Mouse (Mus musculus) kidney, adult 2 months (tissue): ENCODE measurements at regions not wholly inside any gene's neighbourhood (a gene's known extent, or its start where the extent isn't known, plus 50 kb on each side); places are given as distances from the start of the nearest gene placed in this dataset.

Experiments used
- CTCF ChIP-seq: fragments of 200-500 bp; conservative IDR thresholded peaks from 2 replicates; pipeline ENCODE4 v1.5.1; 2011; ENCODE audit warnings: low read depth, mild to moderate bottlenecking, control low read depth, low read length, moderate library complexity, mixed read lengths; ENCODE audit not compliant: insufficient read depth, insufficient read length
- POLR2A ChIP-seq: fragments of 200-500 bp; IDR thresholded peaks from one replicate; pipeline ENCODE4 v1.6.1; 2011; ENCODE audit warnings: low read depth, low read length, control low read depth

DNA sequence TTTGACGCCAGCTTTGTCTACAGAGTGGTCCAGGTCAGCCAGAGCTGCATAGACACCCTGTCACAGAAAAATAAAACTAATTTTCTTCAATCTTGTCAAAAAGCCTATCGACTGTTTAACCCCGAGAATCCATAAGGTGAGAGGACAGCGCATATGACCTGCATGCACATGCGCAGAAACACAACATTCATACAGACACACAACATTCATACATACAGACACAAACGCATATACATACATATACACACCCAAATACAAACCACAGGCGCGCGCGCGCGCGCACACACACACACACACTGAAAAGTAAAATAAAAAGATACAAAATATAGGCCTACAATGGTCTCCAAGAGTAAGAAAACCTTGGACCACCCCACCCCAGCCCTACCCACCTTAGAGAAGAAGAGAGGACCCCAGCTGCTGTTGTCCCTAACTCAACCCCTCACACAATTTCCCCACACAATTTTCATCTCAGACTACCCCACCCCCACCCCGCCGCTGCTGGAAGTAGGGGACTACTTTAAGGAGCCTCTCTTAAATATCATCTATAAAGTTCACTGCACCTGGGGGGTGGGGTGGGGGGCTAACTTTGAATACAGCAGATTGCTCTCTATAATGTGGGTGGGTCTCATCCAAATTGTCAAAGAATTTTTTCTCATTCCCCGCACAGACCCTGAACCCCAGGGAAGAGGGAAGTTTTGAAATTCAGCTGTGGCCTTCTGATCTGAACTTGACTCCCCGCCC lies 52.2 kb upstream of the Chd2 start:
- TF ChIP-seq CTCF = no peak
- no peak for TF ChIP-seq POLR2A
